Mouse (Mus musculus) erythroid progenitor cell, adult 5-6 weeks (primary cell): ENCODE measurements around the gene Ccdc180. TPM values are rescaled to one million over a fixed set of nuclear protein-coding genes. Genes with fewer than 3 reads are reported as not detected.

Experiments used
- ATAC-seq: replicated peaks from 2 replicates; pipeline ENCODE4 v1.8.0; 2016; ENCODE audit warnings: moderate number of reproducible peaks, mild to moderate bottlenecking, moderate TSS enrichment, inconsistent platforms; ENCODE audit not compliant: poor library complexity, low FRiP score, severe bottlenecking
- total RNA-seq, 2 experiments: library from RNA; stranded (forward) in 1 of 2; stranded (reverse) in 1 of 2; fragments of 150-400 nt in 1 of 2; fragments of 186-747, 209-891 nt in 1 of 2; gene quantifications; 2 replicates each; pipeline versions ENCODE4 v1.2.3 to v1.2.4; 2015 to 2017; ENCODE audit warnings: low replicate concordance in 2 of 2

Ccdc180 gene
- total RNA-seq, 2 experiments from 2014 or later: 0.23 TPM; not detected in 1

DNA sequence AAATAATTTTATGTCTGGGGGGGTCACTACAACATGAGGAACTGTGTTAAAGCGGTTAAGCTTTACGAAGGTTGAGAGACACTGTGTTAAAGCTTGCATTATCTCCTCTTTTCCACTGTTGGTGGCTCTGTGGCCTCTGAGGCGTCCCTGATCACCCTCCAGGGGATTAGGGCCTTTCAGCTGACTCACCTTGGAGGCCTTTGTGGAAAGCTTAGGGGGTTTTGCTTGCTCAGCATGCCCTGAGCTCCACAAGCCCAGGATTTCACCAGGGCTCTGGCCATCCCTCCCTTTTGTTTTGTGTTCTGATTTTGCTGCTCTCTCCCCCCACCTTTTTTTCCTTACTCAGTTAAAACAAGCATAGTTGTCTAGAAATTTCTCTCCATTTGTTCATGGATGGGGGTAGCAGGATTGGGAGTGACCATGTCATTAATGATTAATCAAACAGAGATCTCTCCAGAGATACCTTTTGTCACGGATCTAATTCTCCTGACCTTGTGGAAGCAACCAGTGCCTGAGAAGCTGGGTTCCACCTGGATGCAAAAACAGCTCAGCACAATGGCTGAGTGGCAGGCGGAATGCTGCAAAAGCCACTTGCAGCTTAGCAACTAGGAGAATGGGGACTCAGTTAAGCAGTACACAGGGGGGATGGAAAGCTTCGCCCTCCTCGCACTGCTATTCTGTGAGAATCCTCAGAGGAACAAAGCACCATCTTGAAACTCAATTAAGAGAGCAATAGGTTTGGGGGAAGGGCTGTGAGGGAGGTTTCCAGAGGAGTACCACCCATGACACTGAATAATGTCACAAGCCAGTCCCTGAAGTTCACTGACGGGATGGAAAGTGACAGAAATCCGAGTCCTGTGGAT lies 77.6 kb downstream of the Ccdc180 start:
- no peak for ATAC-seq

DNA sequence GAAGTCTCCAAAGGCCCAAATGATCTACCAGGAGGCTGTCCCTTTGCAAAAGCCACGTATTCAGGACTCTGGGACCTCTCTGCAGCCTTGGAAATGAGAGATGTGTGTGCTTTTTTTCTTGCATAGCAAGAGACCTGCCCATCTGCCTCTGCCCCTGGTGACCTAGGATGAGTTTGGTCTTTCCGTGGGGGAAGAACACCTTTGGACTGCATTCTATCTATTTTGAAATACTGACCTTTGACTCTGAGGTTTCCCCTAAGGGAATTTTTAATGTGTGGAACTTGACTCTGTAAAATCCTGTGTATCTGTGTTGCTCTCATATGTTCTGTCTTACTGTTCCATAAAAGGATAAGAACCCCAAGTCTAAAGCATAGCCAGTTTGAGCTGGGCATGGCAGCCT lies 78.9 kb downstream of the Ccdc180 start:
- no peak for ATAC-seq

DNA sequence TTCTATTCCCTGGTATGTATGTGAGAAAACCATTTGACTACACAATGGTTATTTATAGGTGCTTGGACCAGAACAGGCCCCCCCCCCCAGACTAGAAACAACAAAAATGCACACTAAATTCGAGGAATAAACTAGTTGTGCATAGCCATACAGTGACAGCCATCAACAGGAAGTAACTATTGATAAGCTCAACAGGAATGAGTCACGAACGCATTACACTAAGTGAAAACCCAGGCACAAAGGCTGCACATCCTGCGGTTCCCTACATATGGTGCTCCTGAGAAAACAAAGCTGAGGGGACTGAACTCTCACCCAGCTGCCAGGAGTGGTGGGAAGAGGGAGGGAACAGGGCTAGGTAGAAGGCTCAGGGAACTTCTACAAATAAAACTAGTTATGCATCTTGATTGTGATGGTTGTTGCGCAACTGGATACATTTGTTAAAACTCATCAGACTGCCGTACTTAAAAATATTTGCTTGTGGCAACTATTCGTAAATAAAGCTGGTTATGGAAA lies 80.0 kb downstream of the Ccdc180 start:
- ATAC-seq: no peak

DNA sequence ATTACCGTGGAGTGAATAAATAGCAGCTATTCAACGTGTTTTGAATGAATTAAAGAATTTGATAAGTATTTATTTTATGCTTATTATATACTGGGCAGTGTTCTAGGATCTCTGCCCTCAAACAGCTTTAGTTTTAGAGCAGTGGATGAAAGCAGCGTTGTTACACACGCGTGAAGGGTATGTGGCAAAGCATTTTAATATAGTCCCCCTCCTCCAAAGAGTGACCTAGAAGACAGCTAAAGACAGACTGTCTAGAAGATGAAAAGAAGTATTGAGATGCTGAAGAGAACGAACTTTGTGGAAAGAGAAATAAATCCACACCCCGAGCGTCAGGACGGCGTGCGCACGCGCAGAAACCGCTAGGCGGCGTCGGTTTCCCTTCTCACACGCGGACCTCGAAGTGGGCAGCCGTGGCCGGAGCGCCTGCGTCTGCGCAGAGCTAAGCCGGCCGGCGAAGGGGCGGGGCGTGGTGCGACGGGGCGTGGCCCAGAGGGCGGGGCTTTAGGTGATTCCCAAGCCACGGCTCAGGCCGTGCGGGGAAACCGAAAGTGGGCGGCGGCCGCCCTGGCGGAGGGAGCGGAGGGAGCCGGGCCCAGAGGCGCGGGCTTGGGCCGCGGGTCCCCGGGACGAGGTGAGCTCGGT lies 81.8 kb downstream of the Ccdc180 start:
- peak; percentile 96 for ATAC-seq

DNA sequence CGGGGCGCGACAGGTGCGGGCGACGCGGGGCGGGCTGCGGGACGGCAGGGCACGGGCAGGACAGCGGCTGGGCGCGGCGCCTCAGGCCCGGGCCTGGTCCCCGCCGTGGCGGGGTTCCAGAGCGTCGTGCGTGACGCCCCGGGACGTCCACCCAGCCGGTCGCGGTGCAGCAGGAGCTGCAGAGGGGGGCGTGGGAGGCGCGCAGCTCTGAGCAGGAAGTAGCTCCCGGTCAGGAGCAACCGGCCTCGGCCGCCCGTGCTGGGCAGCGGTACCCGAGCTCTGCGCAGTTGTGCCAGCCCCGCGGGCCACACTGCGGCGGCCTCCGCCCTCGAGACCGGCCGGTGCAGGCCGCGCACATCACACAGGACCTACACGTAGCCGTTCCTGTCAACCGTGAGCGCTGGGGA lies 82.3 kb downstream of the Ccdc180 start:
- ATAC-seq: peak; percentile 59

DNA sequence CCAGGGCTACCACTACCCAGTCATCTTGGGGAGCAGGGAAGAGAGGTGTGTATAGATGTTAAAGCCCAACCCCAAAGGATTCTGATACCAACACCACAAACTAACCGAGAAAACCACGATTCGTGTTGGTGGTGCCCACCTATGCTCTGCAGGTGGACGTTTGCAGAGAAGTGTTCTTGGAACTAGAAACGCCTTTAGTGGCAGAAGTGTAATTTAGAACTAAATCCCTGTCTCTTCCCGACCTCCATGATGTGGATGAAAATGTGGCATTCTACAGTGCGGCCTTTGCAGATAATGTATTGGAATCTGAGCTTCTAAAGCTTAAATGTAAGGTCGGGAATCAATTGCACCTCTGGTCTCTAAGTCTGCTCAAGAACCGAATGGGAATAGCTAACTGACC lies 82.8 kb downstream of the Ccdc180 start:
- ATAC-seq: no peak

DNA sequence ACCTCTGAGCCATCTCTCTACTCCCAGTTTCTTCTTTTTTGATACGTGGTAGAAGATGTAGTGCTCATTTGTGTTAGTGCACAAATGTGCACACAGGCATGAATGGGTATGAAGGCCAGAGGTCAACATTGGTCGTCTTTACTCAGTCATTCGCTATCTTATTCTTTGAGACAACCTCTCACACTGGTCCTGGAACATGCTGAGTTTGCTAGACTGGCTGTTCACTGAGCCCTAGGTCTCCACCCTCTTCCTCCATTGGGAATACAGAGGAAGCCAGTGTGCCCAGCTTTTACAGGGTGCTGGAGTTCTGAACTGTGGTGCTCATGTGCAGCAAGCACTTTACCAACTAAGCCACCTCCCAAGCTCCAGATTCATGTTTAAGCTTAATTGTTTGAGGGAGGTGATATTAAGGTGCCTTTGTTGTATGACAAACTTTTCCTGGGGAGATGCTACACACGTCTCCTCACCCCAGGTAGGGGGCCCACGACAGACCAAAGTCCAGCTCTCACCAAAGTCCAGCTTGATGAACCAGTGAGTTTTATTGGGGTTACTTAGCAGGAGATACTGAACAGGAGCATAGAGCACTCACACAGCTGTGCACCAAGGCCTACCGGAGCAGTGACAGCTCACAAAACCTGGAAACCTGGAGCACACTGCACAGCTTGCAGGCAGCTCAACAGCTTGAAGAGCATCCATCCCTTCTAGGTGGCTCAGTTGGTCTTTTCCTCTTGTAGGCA lies 87.0 kb downstream of the Ccdc180 start:
- ATAC-seq: no peak

DNA sequence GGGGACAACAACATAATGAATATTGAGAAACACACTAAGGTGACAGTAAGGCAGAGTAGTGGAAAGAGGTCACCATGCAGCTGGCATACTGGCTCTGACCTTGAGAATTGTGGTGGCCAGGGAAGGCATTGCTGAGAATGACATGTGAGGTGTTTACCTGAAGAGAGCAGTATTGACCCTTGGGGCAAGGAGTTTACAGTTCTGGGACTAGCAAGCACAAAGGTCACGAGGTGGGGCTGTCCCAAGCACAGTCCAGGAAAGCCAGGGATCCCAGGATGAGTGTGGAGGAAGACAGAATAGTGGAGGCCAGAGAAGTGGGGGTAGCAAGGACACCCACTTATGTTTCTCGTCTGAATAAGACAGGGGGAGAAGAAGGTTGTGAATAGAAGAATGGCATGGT lies 89.8 kb downstream of the Ccdc180 start:
- ATAC-seq: no peak

DNA sequence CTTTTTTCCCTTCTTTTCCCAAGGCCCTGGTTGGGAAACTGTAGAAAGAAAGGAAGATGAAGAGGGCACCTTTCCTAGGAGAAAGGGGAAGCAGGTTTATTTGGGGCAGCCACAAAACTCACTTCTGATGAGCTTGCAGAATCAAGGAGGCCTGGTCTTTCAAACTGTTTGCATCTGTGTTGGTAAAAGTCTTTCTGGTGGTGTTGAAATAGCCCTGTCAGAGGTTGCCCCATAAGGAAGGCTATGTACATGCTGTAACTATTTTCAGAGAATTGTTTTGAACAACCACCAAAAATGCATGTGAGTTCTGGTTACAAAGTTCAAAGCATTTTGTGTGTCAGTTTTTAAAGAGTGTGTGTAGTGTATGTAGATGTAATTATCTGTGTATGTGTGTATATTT lies 91.0 kb downstream of the Ccdc180 start:
- no peak for ATAC-seq

DNA sequence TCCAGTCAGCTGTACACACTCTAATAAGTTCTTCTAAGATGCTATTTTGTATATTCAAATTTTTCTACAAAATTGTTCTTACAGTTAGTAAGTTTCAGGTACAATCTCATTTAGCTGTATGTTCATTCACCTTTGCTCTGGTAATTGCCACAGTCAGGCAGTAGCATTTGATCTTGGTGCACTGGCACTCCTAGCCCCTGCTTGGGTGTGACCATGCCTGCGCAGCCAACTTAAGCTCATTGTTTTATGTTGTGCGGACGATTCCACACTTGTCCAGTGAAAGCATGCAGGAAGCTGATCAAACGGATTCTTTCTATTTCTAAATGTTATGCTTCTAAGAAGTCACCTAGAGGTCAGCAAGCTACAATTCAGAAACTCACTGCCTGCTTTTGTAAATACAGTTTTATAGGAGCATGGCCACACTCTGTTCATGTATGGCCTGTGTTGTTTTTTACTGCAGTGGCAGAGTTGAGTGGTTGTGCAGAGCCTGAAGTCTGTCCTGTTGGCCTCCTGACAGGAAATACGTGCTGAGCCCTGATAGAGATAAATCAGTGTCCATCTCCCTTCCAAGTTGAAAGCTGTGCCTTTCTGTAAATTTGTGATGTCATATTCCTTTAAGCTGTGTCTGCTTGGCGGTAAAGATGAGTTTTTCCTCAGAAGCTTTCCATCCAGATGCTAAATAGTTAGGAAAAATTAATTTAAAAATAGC lies 100.5 kb downstream of the Ccdc180 start:
- ATAC-seq: no peak

DNA sequence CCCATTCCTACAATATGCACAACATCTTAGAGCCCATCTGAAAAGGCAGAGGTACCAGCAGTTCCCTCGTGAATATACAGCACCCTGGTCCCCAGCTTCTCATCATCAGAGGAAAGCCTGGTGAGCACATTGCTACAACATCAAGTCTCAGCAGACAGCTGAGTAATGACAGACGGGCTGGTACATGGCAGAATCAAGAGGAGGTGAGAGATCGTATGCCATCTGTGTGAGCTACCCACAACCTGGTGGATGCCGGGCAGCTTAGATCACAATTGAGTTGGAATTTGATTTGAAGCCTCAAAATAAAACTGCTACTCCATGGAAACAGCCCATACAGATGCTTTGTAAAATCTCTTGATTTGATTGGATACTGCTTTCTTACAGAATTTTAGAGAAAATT lies 108.4 kb downstream of the Ccdc180 start:
- no peak for ATAC-seq

Other genes with a start within 250 kb of the Ccdc180 start
- gene Aldh1b1, start 91.3 kb upstream of the Ccdc180 start, total RNA-seq (2015; ENCODE audit: low replicate concordance): not detected in 2 replicates
- 1.7 and 3.5 TPM in 2 replicates for gene Aldh1b1, start 91.3 kb upstream of the Ccdc180 start, total RNA-seq (2017; ENCODE audit: low replicate concordance)
- not detected in 2 replicates for gene Igfbpl1, start 63.4 kb upstream of the Ccdc180 start, total RNA-seq (2015; ENCODE audit: low replicate concordance)
- not detected in 2 replicates for gene Igfbpl1, start 63.4 kb upstream of the Ccdc180 start, total RNA-seq (2017; ENCODE audit: low replicate concordance)
- gene Stra6l, start 41.6 kb upstream of the Ccdc180 start, total RNA-seq (2015; ENCODE audit: low replicate concordance): not detected in 2 replicates
- not detected in 2 replicates for gene Stra6l, start 41.6 kb upstream of the Ccdc180 start, total RNA-seq (2017; ENCODE audit: low replicate concordance)
- 38.1 and 45.8 TPM in 2 replicates for gene Tdrd7, start 75.0 kb downstream of the Ccdc180 start, total RNA-seq (2015; ENCODE audit: low replicate concordance)
- gene Tdrd7, start 75.0 kb downstream of the Ccdc180 start, total RNA-seq (2017; ENCODE audit: low replicate concordance): 8.7 and 10.7 TPM in 2 replicates
- 258 and 260 TPM in 2 replicates for gene Tmod1, start 148.6 kb downstream of the Ccdc180 start, total RNA-seq (2015; ENCODE audit: low replicate concordance)
- gene Tmod1, start 148.6 kb downstream of the Ccdc180 start, total RNA-seq (2017; ENCODE audit: low replicate concordance): 189 and 234 TPM in 2 replicates
- gene Ncbp1, start 248.3 kb downstream of the Ccdc180 start, total RNA-seq (2015; ENCODE audit: low replicate concordance): 46.9 and 65.2 TPM in 2 replicates
- 55.1 and 78.8 TPM in 2 replicates for gene Ncbp1, start 248.3 kb downstream of the Ccdc180 start, total RNA-seq (2017; ENCODE audit: low replicate concordance)
- gene Tstd2, start 248.4 kb downstream of the Ccdc180 start, total RNA-seq (2015; ENCODE audit: low replicate concordance): 2.9 and 8.4 TPM in 2 replicates
- 9.6 and 22.8 TPM in 2 replicates for gene Tstd2, start 248.4 kb downstream of the Ccdc180 start, total RNA-seq (2017; ENCODE audit: low replicate concordance)